Mouse (Mus musculus) megakaryocyte-erythroid progenitor cell, adult 5 weeks (primary cell): ENCODE data around the gene Rgs1. TPM values are rescaled to one million over a fixed set of nuclear protein-coding genes. Genes with fewer than 3 reads are reported as not detected.

ENCODE experiments used
- polyA plus RNA-seq: library from polyadenylated mRNA; stranded (reverse); fragments of >175 nt; gene quantifications from 2 replicates; pipeline ENCODE4 v1.2.3, GENCODE M21; 2012

Gene Rgs1
- polyA plus RNA-seq, result 16.0 and 18.6 TPM in 2 replicates

DNA sequence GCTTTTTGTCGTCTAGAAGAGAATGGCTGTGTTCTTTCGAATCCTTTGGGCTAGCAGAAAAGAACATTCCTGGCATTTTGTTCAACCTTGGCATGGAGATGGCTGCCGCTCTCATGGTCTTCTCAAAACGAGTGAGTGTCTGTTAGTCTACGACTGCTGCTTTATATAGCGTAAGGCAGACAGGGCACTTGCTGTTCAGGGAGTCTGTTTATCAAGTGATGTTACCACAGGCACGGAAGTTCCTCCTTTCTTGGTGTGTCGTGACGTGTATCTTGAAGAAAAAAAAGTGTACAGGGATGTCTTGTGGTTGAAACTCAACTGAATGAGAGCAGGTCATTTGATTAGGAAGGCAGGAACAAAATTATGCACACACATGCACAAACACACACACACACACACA is at the start of gene Rgs1:
Gene Rgs1 (minus strand): TSS at position 320 of the 400 bp plus-strand sequence.

Other genes with a start within 250 kb of the Rgs1 start
- 216 and 253 TPM in 2 replicates for gene Rgs2, start 245.1 kb downstream of the Rgs1 start, polyA plus RNA-seq
- gene Rgs13, start 71.9 kb downstream of the Rgs1 start, polyA plus RNA-seq, result not detected in 2 replicates